Mouse (Mus musculus) CH12.LX (cell line): ENCODE data around the gene Mllt10. TPM values are rescaled to one million over a fixed set of nuclear protein-coding genes. Genes with fewer than 3 reads are reported as not detected.

Experiments
- DNase-seq: peaks from one replicate; pipeline ENCODE4 v3.0.0-alpha.2; 2013; ENCODE audit errors: extremely low read depth
- H3K27ac ChIP-seq: 2 replicates; pipeline ENCODE4 v1.5.1; 2012; ENCODE audit warnings: low read depth, mild to moderate bottlenecking, control low read depth, moderate library complexity; ENCODE audit not compliant: insufficient read depth
- H3K27me3 ChIP-seq: replicated peaks from 2 replicates; pipeline ENCODE3; 2012; ENCODE audit warnings: inconsistent platforms
- H3K36me3 ChIP-seq, 2 experiments: replicated peaks in 1 of 2; 2 replicates each; pipeline versions ENCODE3 to v1.6.1; 2012; ENCODE audit warnings: inconsistent platforms in 1 of 2, low read length in 1 of 2, mild to moderate bottlenecking in 1 of 2, mixed read lengths in 1 of 2, moderate library complexity in 1 of 2; ENCODE audit not compliant: control insufficient read depth in 1 of 2, insufficient read depth in 1 of 2
- H3K4me1 ChIP-seq, 2 experiments: 2 replicates each; pipeline ENCODE4 v1.6.1; 2012; ENCODE audit warnings: inconsistent platforms in 1 of 2, moderate library complexity in 1 of 2; ENCODE audit not compliant: insufficient read depth in 2 of 2, control insufficient read depth in 1 of 2
- H3K4me2 ChIP-seq: 2 replicates; pipeline ENCODE4 v1.6.1; 2012; ENCODE audit warnings: low read depth, mild to moderate bottlenecking, control low read depth; ENCODE audit not compliant: poor library complexity, insufficient read depth, severe bottlenecking
- H3K4me3 ChIP-seq, 3 experiments: fragments of 150-350 bp in 1 of 3; sonication (generic) in 1 of 3; replicated peaks in 1 of 3; 2 replicates each; pipeline versions ENCODE3 to v1.5.1; 2011 to 2012; ENCODE audit warnings: low read depth in 2 of 3, low read length in 2 of 3, mild to moderate bottlenecking in 2 of 3, moderate library complexity in 2 of 3, control low read depth in 1 of 3, improper control_type of control experiment in 1 of 3, inconsistent platforms in 1 of 3, mixed read lengths in 1 of 3; ENCODE audit not compliant: poor library complexity in 1 of 3
- H3K79me2 ChIP-seq: replicated peaks from 2 replicates; pipeline ENCODE4 v1.6.1; 2012; ENCODE audit warnings: mild to moderate bottlenecking, moderate library complexity; ENCODE audit not compliant: control insufficient read depth, poor library complexity, insufficient read depth, severe bottlenecking; ENCODE audit errors: extremely low read depth
- H3K9ac ChIP-seq: 2 replicates; pipeline ENCODE4 v1.6.1; 2012; ENCODE audit warnings: low read depth, mild to moderate bottlenecking, control low read depth, moderate library complexity; ENCODE audit not compliant: insufficient read depth
- H3K9me3 ChIP-seq: replicated peaks from 2 replicates; pipeline ENCODE3; 2012; ENCODE audit warnings: low read length, inconsistent platforms, mixed read lengths
- BHLHE40 ChIP-seq: IDR thresholded peaks from 2 replicates; pipeline ENCODE4 v1.6.1; 2011; ENCODE audit warnings: mild to moderate bottlenecking, low read depth, low read length, improper control_type of control experiment
- CTCF ChIP-seq, 2 experiments: IDR thresholded peaks in 1 of 2; conservative IDR thresholded peaks in 1 of 2; 2 replicates each; pipeline ENCODE4 v1.5.1; 2011 to 2012; ENCODE audit warnings: low read depth in 2 of 2, low read length in 2 of 2, improper control_type of control experiment in 1 of 2, inconsistent platforms in 1 of 2, mild to moderate bottlenecking in 1 of 2, moderate library complexity in 1 of 2
- E2F4 ChIP-seq: IDR thresholded peaks from 2 replicates; pipeline ENCODE4 v1.6.1; 2011; ENCODE audit warnings: low read depth, low read length, improper control_type of control experiment; ENCODE audit not compliant: insufficient replicate concordance
- ETS1 ChIP-seq: conservative IDR thresholded peaks from 2 replicates; pipeline ENCODE4 v1.6.1; 2012; ENCODE audit warnings: low read depth, mild to moderate bottlenecking, inconsistent platforms, low read length, improper control_type of control experiment, moderate library complexity
- GABPA ChIP-seq: IDR thresholded peaks from 2 replicates; pipeline ENCODE4 v1.6.1; 2012; ENCODE audit warnings: low read depth, low read length, improper control_type of control experiment, inconsistent platforms; ENCODE audit not compliant: insufficient replicate concordance
- HCFC1 ChIP-seq: IDR thresholded peaks from 2 replicates; pipeline ENCODE4 v1.6.1; 2012; ENCODE audit warnings: low read depth, mild to moderate bottlenecking, inconsistent platforms, low read length, improper control_type of control experiment
- JUND ChIP-seq: conservative IDR thresholded peaks from 2 replicates; pipeline ENCODE4 v1.6.1; 2011; ENCODE audit warnings: low read depth, low read length, improper control_type of control experiment
- KAT2A ChIP-seq: IDR thresholded peaks from 2 replicates; pipeline ENCODE4 v1.6.1; 2012; ENCODE audit warnings: low read length, improper control_type of control experiment, inconsistent platforms; ENCODE audit not compliant: insufficient replicate concordance
- MAFK ChIP-seq: IDR thresholded peaks from 2 replicates; pipeline ENCODE4 v1.6.1; 2011; ENCODE audit warnings: low read length, improper control_type of control experiment; ENCODE audit not compliant: insufficient replicate concordance
- MAX ChIP-seq: IDR thresholded peaks from 2 replicates; pipeline ENCODE4 v1.6.1; 2011; ENCODE audit warnings: low read length, improper control_type of control experiment
- MAZ ChIP-seq: IDR thresholded peaks from 2 replicates; pipeline ENCODE4 v1.6.1; 2012; ENCODE audit warnings: low read depth, mild to moderate bottlenecking, inconsistent platforms, low read length, improper control_type of control experiment, moderate library complexity
- MEF2A ChIP-seq: IDR thresholded peaks from 2 replicates; pipeline ENCODE4 v1.6.1; 2014; ENCODE audit warnings: low read depth, mild to moderate bottlenecking, inconsistent platforms, low read length, improper control_type of control experiment, borderline replicate concordance
- MXI1 ChIP-seq: IDR thresholded peaks from 2 replicates; pipeline ENCODE4 v1.6.1; 2011; ENCODE audit warnings: mild to moderate bottlenecking, low read depth, low read length, improper control_type of control experiment
- MYC ChIP-seq: IDR thresholded peaks from 2 replicates; pipeline ENCODE4 v1.6.1; 2011; ENCODE audit warnings: low read depth, mild to moderate bottlenecking, improper control_type of control experiment, low read length
- NRF1 ChIP-seq: IDR thresholded peaks from 2 replicates; pipeline ENCODE4 v1.6.1; 2014; ENCODE audit warnings: low read depth, mild to moderate bottlenecking, inconsistent platforms, low read length, improper control_type of control experiment, moderate library complexity
- PAX5 ChIP-seq: IDR thresholded peaks from 2 replicates; pipeline ENCODE4 v1.6.1; 2012; ENCODE audit warnings: low read length, inconsistent platforms, mixed read lengths
- RAD21 ChIP-seq: IDR thresholded peaks from 2 replicates; pipeline ENCODE4 v1.6.1; 2011; ENCODE audit warnings: low read depth, mild to moderate bottlenecking, low read length, improper control_type of control experiment, moderate library complexity
- RCOR1 ChIP-seq: conservative IDR thresholded peaks from 2 replicates; pipeline ENCODE4 v1.6.1; 2012; ENCODE audit warnings: low read depth, mild to moderate bottlenecking, inconsistent platforms, low read length, improper control_type of control experiment
- TCF12 ChIP-seq: IDR thresholded peaks from 2 replicates; pipeline ENCODE4 v1.6.1; 2014; ENCODE audit warnings: low read depth, mild to moderate bottlenecking, inconsistent platforms, low read length, improper control_type of control experiment
- UBTF ChIP-seq: IDR thresholded peaks from 2 replicates; pipeline ENCODE4 v1.6.1; 2012; ENCODE audit warnings: low read depth, mild to moderate bottlenecking, inconsistent platforms, low read length, improper control_type of control experiment, moderate library complexity
- USF2 ChIP-seq: conservative IDR thresholded peaks from 2 replicates; pipeline ENCODE4 v1.6.1; 2011; ENCODE audit warnings: low read depth, low read length, improper control_type of control experiment
- ZMIZ1 ChIP-seq: IDR thresholded peaks from 2 replicates; pipeline ENCODE4 v1.6.1; 2012; ENCODE audit warnings: low read depth, mild to moderate bottlenecking, inconsistent platforms, low read length, improper control_type of control experiment
- ZNF384 ChIP-seq: IDR thresholded peaks from 2 replicates; pipeline ENCODE4 v1.6.1; 2012; ENCODE audit warnings: low read depth, low read length, improper control_type of control experiment, inconsistent platforms
- dilution Hi-C: fragments of 300-500 bp; cut with MboI; formaldehyde crosslinking; loops from 2 replicates; pipeline ENCODE4 v1.14.3; 2020; ENCODE audit warnings: low sequenced_read_pairs; ENCODE audit not compliant: extremely low pct_unique_long_range_greater_than_20kb, extremely low pct_ligation_motif_present
- in situ Hi-C: fragments of 300-500 bp; cut with MboI; formaldehyde crosslinking; loops from 3 replicates; pipeline ENCODE4 v1.14.3; 2019; ENCODE audit warnings: low sequenced_read_pairs, low pct_ligation_motif_present, low pct_unique_long_range_greater_than_20kb, mixed read lengths
- polyA plus RNA-seq: library from polyadenylated mRNA; unstranded; fragments of >175 nt; gene quantifications from 2 replicates; pipeline ENCODE4 v1.2.1, GENCODE M21; 2012; ENCODE audit warnings: low read depth; ENCODE audit not compliant: insufficient read length
- total RNA-seq, 2 experiments: library from RNA; depleted of rRNA; stranded (reverse); fragments of 300-350 nt in 1 of 2; fragments of >200 nt in 1 of 2; gene quantifications; 2 replicates each; pipeline ENCODE4 v1.2.3; 2012 to 2014

Mllt10 gene
- total and polyA plus RNA-seq, 3 experiments = 22.0 to 39.2 (median 27.2) TPM

GRCm38 (mm10) chr2:18195691-18196396, 140.8 kb downstream of the Mllt10 start:
- dilution Hi-C loops = no loop called here

DNA sequence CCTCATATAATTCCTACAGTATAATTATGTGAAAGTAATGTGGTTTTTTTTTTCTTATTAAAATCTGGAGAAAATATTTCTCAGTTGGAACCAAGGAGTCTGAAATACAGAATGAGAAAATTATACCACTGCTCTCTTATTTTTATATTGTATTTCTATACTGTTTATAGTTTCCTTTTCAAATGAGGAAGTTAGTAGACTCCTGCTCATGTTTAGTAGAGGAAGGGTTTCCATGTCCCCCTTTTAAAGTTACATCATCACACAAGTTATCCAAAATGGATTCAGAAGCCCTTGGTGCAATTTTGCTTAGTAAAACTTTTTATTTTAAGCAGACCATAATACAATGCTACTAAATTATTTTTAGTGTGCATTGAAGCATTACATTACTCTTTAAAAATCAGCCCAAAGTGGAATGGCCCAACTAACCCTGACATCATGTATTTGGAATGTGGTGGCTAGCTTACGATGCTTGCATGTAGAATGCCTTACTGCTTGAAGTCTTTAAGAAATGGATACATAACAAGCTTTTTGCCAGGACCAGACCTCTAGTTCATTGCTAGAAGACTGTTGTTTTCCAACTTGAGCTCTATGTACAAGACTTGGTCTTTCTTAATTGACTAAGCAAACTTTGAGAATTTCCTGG, 146.9 kb downstream of the Mllt10 start:
- H3K36me3 ChIP-seq = peaks cover 43 to 73% of the 10 kb centered on the region in 2 experiments
- no peaks in the 10 kb centered on the region for H3K27me3 ChIP-seq
- dilution Hi-C loops = no loop called here
- no peak for DNase-seq
- H3K4me3 ChIP-seq = no peak overlapping the region
- no peaks in the 10 kb centered on the region for H3K9me3 ChIP-seq
- TF ChIP-seq TCF12 (no peak), ZNF384 (no peak), GABPA (no peak), RCOR1 (no peak), E2F4 (no peak), BHLHE40 (no peak), MXI1 (no peak), KAT2A (no peak), MYC (no peak), MAFK (no peak), UBTF (no peak), CTCF (conservative IDR thresholded peaks at IDR 0.05 in 1 of 2, IDR thresholded peaks at IDR 0.05 in 1 of 2; ENCODE audit: low read depth in 2 of 2, low read length in 2 of 2) (no peak), MAZ (no peak), ZMIZ1 (no peak), MEF2A (no peak), JUND (no peak), NRF1 (no peak)
- TF ChIP-seq, all 38 proteins: peak for 0
- H3K27ac ChIP-seq = no peak overlapping the region
- no peak overlapping the region for H3K4me2 ChIP-seq
- in situ Hi-C loops = no loop called here
- H3K79me2 ChIP-seq = 0 out of 2 replicates have a peak, but pooled peaks cover 2% of the 10 kb centered on the region
- H3K9ac ChIP-seq = no peak overlapping the region
- H3K4me1 ChIP-seq = peaks cover 0 to 2% of the 10 kb centered on the region in 2 experiments; a peak in 1 of 4 replicates

More at GRCm38 (mm10) chr2:18195691-18196396, 140.8 kb downstream of the Mllt10 start:
- no peak for DNase-seq
- Histone ChIP-seq H3K27me3 (no peaks in the 10 kb centered on the region), H3K4me2 (no peak overlapping the region), H3K9me3 (no peaks in the 10 kb centered on the region), H3K4me1 (no peaks in the 10 kb centered on the region), H3K9ac (no peak overlapping the region), H3K27ac (no peak overlapping the region), H3K36me3 (peaks cover 37 to 58% of the 10 kb centered on the region in 2 experiments), H3K79me2 (no peaks in the 10 kb centered on the region), H3K4me3 (no peak overlapping the region)
- TF ChIP-seq MAX (no peak), MAZ (no peak), BHLHE40 (no peak), KAT2A (no peak), HCFC1 (no peak), CTCF (conservative IDR thresholded peaks at IDR 0.05 in 1 of 2, IDR thresholded peaks at IDR 0.05 in 1 of 2; ENCODE audit: low read depth in 2 of 2, low read length in 2 of 2) (no peak), ETS1 (no peak), RAD21 (no peak), RCOR1 (no peak), JUND (no peak), USF2 (no peak), PAX5 (no peak)
- in situ Hi-C loops = no loop called here
